8 mouse cellular contexts compared by ENCODE assay signal in the genomic region with DNA sequence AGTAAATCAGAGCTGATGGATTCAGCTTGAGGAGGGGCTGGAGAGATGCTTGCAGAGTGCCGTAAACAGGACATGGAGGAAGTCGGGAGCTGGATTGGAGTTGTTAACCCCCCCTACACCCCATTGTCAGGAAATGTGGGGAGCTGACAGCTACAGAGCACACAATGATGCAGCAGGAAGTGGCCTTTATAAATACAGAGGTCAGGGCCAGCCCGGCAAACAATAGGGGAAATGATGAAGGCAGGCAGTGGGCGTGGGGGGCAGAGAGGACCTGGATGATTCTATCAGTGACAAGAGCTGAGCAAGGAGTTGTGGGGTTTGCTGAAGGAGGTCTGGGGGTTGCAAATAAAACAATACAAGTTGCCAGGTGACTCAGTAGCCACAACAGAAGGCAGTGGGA.
DNase-seq lines count a peak whose midpoint lies in the region; ATAC-seq lines count a peak whose summit lies in the region.

No protein-coding gene starts in this region.

- DNase-seq in adrenal gland, postnatal 10 days = peak; percentile 37
- peak; percentile 16 for DNase-seq in gastrocnemius, postnatal 14 days
- peak; percentile 66 to 76 for DNase-seq in kidney, adult 8-10 months
- DNase-seq in thymus, postnatal 4 days = no peak
- no peak for DNase-seq in urinary bladder, postnatal 4 days (ENCODE audit: low spot score in 2 of 2)
- DNase-seq in right cerebral cortex, adult 18-20 months = no peak
- DNase-seq in testis, postnatal 14 days (ENCODE audit: low spot score) = no peak

- peak; percentile 71 for ATAC-seq in megakaryocyte, adult 5-6 weeks (ENCODE audit: poor library complexity, severe bottlenecking)

- intact Hi-C loops in gastrocnemius, postnatal 14 days (cut with DNase I; ENCODE audit: low total_unique reads) = no loop called here

Comparison
In these comparisons a context has a peak if more than half of its experiments do, and no peak if none do; other contexts are left out.
1. DNase-seq: peak in adrenal gland, postnatal 10 days (single experiment), gastrocnemius, postnatal 14 days (single experiment) and kidney, adult 8-10 months (2 of 2); none in thymus, postnatal 4 days (single experiment), urinary bladder, postnatal 4 days (0 of 2), right cerebral cortex, adult 18-20 months (single experiment) and testis, postnatal 14 days (single experiment).